Mouse (Mus musculus) heart, embryonic 14.5 days (tissue): ENCODE results near the gene Ctr9. TPM values are rescaled to one million over a fixed set of nuclear protein-coding genes. Genes with fewer than 3 reads are reported as not detected.
A peak's percentile ranks its signal among the peaks of the same experiment; 100 is the strongest.

Experiments used
- ATAC-seq: fragments of 200-750 bp; cut with Nextera tagmentation; 2 replicates; pipeline ENCODE4 v1.8.0; 2017; ENCODE audit warnings: low read depth, moderate TSS enrichment; ENCODE audit not compliant: insufficient number of reproducible peaks, insufficient read depth, low FRiP score
- H3K27ac ChIP-seq, 2 experiments: fragments of 200-500 bp in 1 of 2; fragments of 300-500 bp in 1 of 2; sonication (generic) in 1 of 2; replicated peaks in 1 of 2; 2 replicates each; pipeline ENCODE4 v1.5.1; 2012 to 2014; ENCODE audit warnings: low read depth in 2 of 2, low read length in 2 of 2, control low read depth in 1 of 2, mild to moderate bottlenecking in 1 of 2, mixed read lengths in 1 of 2; ENCODE audit not compliant: control insufficient read depth in 1 of 2, insufficient read depth in 1 of 2
- H3K27me3 ChIP-seq: fragments of 300-500 bp; sonication (generic); 2 replicates; pipeline ENCODE4 v1.6.1; 2014; ENCODE audit warnings: mild to moderate bottlenecking, low read length, control low read depth; ENCODE audit not compliant: control insufficient read depth, insufficient read depth
- H3K36me3 ChIP-seq: fragments of 300-500 bp; sonication (generic); 2 replicates; pipeline ENCODE4 v1.6.1; 2014; ENCODE audit warnings: mild to moderate bottlenecking, control low read depth, low read length, mixed read lengths; ENCODE audit not compliant: control insufficient read depth, insufficient read depth
- H3K4me1 ChIP-seq, 2 experiments: fragments of 200-500 bp in 1 of 2; fragments of 300-500 bp in 1 of 2; sonication (generic) in 1 of 2; 2 replicates each; pipeline ENCODE4 v1.6.1; 2012 to 2014; ENCODE audit warnings: low read length in 2 of 2, control low read depth in 1 of 2, mixed read lengths in 1 of 2; ENCODE audit not compliant: control insufficient read depth in 2 of 2, insufficient read depth in 2 of 2
- H3K4me2 ChIP-seq: fragments of 300-500 bp; sonication (generic); 2 replicates; pipeline ENCODE4 v1.6.1; 2014; ENCODE audit warnings: mild to moderate bottlenecking, low read length
- H3K4me3 ChIP-seq, 2 experiments: fragments of 200-500 bp in 1 of 2; fragments of 300-500 bp in 1 of 2; sonication (generic) in 1 of 2; 2 replicates each; pipeline ENCODE4 v1.5.1; 2012 to 2014; ENCODE audit warnings: low read length in 2 of 2, mild to moderate bottlenecking in 2 of 2, control low read depth in 1 of 2, low read depth in 1 of 2, moderate library complexity in 1 of 2; ENCODE audit not compliant: control insufficient read depth in 1 of 2, insufficient read depth in 1 of 2
- H3K9ac ChIP-seq: fragments of 300-500 bp; sonication (generic); 2 replicates; pipeline ENCODE4 v1.6.1; 2014; ENCODE audit warnings: mild to moderate bottlenecking, low read length
- H3K9me3 ChIP-seq: fragments of 300-500 bp; sonication (generic); 2 replicates; pipeline ENCODE4 v1.6.1; 2016; ENCODE audit warnings: low read length, control low read depth; ENCODE audit not compliant: control insufficient read depth
- WGBS: fragments of 180-500 bp; shearing (Covaris S2); extraction: QIAGEN DNeasy Blood & Tissue Kit; methylation state at CpG from one replicate; pipeline ENCODE4 v1.1.7; 2014; 5-methylcytosine and 5-hydroxymethylcytosine counted together
- polyA plus RNA-seq: library from polyadenylated mRNA; unstranded; fragments of >200 nt; fragmentation: Nextera tagmentation; extraction: Ambion mirVana; gene quantifications from 2 replicates; pipeline ENCODE4 v1.2.1, GENCODE M21; 2014

The Ctr9 gene
- polyA plus RNA-seq, 1 experiment from 2014 or later: 38.2 TPM

GRCm38 (mm10) chr7:110989286-110989879 is 39.4 kb upstream of the Ctr9 start:
- no peak overlapping the region for H3K9ac ChIP-seq
- no peak overlapping the region for H3K4me3 ChIP-seq
- H3K9me3 ChIP-seq: no peaks in the 10 kb centered on the region
- H3K4me1 ChIP-seq: peaks cover 18 to 27% of the 10 kb centered on the region in 2 experiments
- 58% methylated on average over 5 of the region's 5 CpGs for WGBS
- no peak overlapping the region for H3K4me2 ChIP-seq
- no peak for ATAC-seq
- peak overlapping the region; percentile 4 to 51; a peak in 2 of 4 replicates for H3K27ac ChIP-seq
- H3K27me3 ChIP-seq: no peaks in the 10 kb centered on the region
- no peaks in the 10 kb centered on the region for H3K36me3 ChIP-seq

- H3K4me1 ChIP-seq: peaks cover 17 to 23% of the 10 kb centered on the region in 2 experiments
- no peak overlapping the region for H3K4me2 ChIP-seq
- H3K27me3 ChIP-seq: no peaks in the 10 kb centered on the region
- no peak overlapping the region for H3K9ac ChIP-seq
- 46% methylated on average over 5 of the region's 5 CpGs for WGBS
- H3K36me3 ChIP-seq: no peaks in the 10 kb centered on the region
- H3K27ac ChIP-seq: no peak overlapping the region
- H3K9me3 ChIP-seq: no peaks in the 10 kb centered on the region
- H3K4me3 ChIP-seq: no peak overlapping the region
- no peak for ATAC-seq
Measured at GRCm38 (mm10) chr7:110990356-110991220, 38.2 kb upstream of the Ctr9 start.

GRCm38 (mm10) chr7:110991221-110991494 is 37.6 kb upstream of the Ctr9 start:
- Histone ChIP-seq H3K4me3 (no peak overlapping the region), H3K9me3 (no peaks in the 10 kb centered on the region), H3K27me3 (no peaks in the 10 kb centered on the region), H3K9ac (no peak overlapping the region), H3K4me2 (no peak overlapping the region), H3K36me3 (no peaks in the 10 kb centered on the region), H3K4me1 (peaks cover 11 to 18% of the 10 kb centered on the region in 2 experiments), H3K27ac (no peak overlapping the region)
- no peak for ATAC-seq
- WGBS: 67% methylated on average over 4 of the region's 4 CpGs

GRCm38 (mm10) chr7:110998887-110999827 is 29.6 kb upstream of the Ctr9 start:
- Histone ChIP-seq H3K27me3 (no peaks in the 10 kb centered on the region), H3K4me2 (no peak overlapping the region), H3K9me3 (no peaks in the 10 kb centered on the region), H3K4me1 (peaks cover 6 to 7% of the 10 kb centered on the region in 2 experiments; a peak in 3 of 4 replicates), H3K27ac (no peak overlapping the region), H3K4me3 (no peak overlapping the region), H3K36me3 (no peaks in the 10 kb centered on the region), H3K9ac (no peak overlapping the region)
- no peak for ATAC-seq
- 55% methylated on average over 15 of the region's 15 CpGs for WGBS

GRCm38 (mm10) chr7:111004136-111004840 is 24.5 kb upstream of the Ctr9 start:
- 88% methylated on average over 3 of the region's 3 CpGs for WGBS
- Histone ChIP-seq H3K4me3 (no peak overlapping the region), H3K9me3 (no peaks in the 10 kb centered on the region), H3K27me3 (no peaks in the 10 kb centered on the region), H3K4me1 (peaks cover 2 to 6% of the 10 kb centered on the region in 2 experiments; a peak in 3 of 4 replicates), H3K36me3 (no peaks in the 10 kb centered on the region), H3K9ac (no peak overlapping the region), H3K4me2 (no peak overlapping the region), H3K27ac (no peak overlapping the region)
- no peak for ATAC-seq

- H3K36me3 ChIP-seq: no peaks in the 10 kb centered on the region
- H3K4me1 ChIP-seq: peaks cover 0 to 2% of the 10 kb centered on the region in 2 experiments; a peak in 2 of 4 replicates
- WGBS: 74% methylated on average over 7 of the region's 7 CpGs
- no peak overlapping the region for H3K9ac ChIP-seq
- H3K4me2 ChIP-seq: no peak overlapping the region
- H3K27me3 ChIP-seq: no peaks in the 10 kb centered on the region
- no peak overlapping the region for H3K4me3 ChIP-seq
- no peak for ATAC-seq
- no peak overlapping the region for H3K27ac ChIP-seq
- no peaks in the 10 kb centered on the region for H3K9me3 ChIP-seq
Measured at GRCm38 (mm10) chr7:111014039-111014605, 14.6 kb upstream of the Ctr9 start.
